Mouse (Mus musculus) limb, embryonic 12.5 days (tissue): Measurements from ENCODE around the gene Abhd14a. TPM values are rescaled to one million over a fixed set of nuclear protein-coding genes. Genes with fewer than 3 reads are reported as not detected.

Experiments
- ATAC-seq: fragments of 200-750 bp; cut with Nextera tagmentation; 2 replicates; pipeline ENCODE4 v1.8.0; 2017; ENCODE audit warnings: low read depth, moderate TSS enrichment; ENCODE audit not compliant: insufficient number of reproducible peaks, insufficient read depth, low FRiP score, low TSS enrichment
- H3K27ac ChIP-seq: fragments of 300-500 bp; sonication (generic); 2 replicates; pipeline ENCODE4 v1.5.1; 2016; ENCODE audit warnings: mild to moderate bottlenecking, moderate library complexity
- H3K27me3 ChIP-seq: fragments of 300-500 bp; sonication (generic); 2 replicates; pipeline ENCODE4 v1.6.1; 2016; ENCODE audit warnings: mild to moderate bottlenecking, moderate library complexity
- H3K36me3 ChIP-seq: fragments of 300-500 bp; sonication (generic); 2 replicates; pipeline ENCODE4 v1.6.1; 2016; ENCODE audit warnings: mild to moderate bottlenecking, moderate library complexity
- H3K4me1 ChIP-seq: fragments of 300-500 bp; sonication (generic); replicated peaks from 2 replicates; pipeline ENCODE4 v1.6.1; 2016
- H3K4me2 ChIP-seq: fragments of 300-500 bp; sonication (generic); 2 replicates; pipeline ENCODE4 v1.6.1; 2016; ENCODE audit warnings: mild to moderate bottlenecking, moderate library complexity
- H3K4me3 ChIP-seq: fragments of 300-500 bp; sonication (generic); replicated peaks from 2 replicates; pipeline ENCODE4 v1.5.1; 2016; ENCODE audit warnings: mild to moderate bottlenecking
- H3K9ac ChIP-seq: fragments of 300-500 bp; sonication (generic); replicated peaks from 2 replicates; pipeline ENCODE4 v1.6.1; 2016; ENCODE audit warnings: mild to moderate bottlenecking, moderate library complexity
- H3K9me3 ChIP-seq: fragments of 300-500 bp; sonication (generic); 2 replicates; pipeline ENCODE4 v1.6.1; 2016; ENCODE audit warnings: mild to moderate bottlenecking, moderate library complexity
- WGBS: fragments of 180-500 bp; shearing (Covaris S2); methylation state at CpG from one replicate; pipeline ENCODE4 v1.1.7; 2016; 5-methylcytosine and 5-hydroxymethylcytosine counted together
- polyA plus RNA-seq: library from polyadenylated mRNA; unstranded; fragments of >200 nt; fragmentation: Nextera tagmentation; extraction: Ambion mirVana; gene quantifications from 2 replicates; pipeline ENCODE4 v1.2.1, GENCODE M21; 2016

Gene Abhd14a
- polyA plus RNA-seq, 1 experiment from 2014 or later, result 56.0 TPM

GRCm38 (mm10) chr9:106410086-106410650 is 37.3 kb downstream of the Abhd14a start:
- Histone ChIP-seq H3K4me2 (no peak overlapping the region), H3K4me3 (no peak overlapping the region), H3K36me3 (no peaks in the 10 kb centered on the region), H3K27ac (0 out of 2 replicates have a peak overlapping the region, but pooled peaks have one; percentile 29), H3K4me1 (peaks cover 31% of the 10 kb centered on the region), H3K27me3 (no peaks in the 10 kb centered on the region), H3K9ac (no peak overlapping the region), H3K9me3 (peaks cover 6% of the 10 kb centered on the region)
- WGBS, result 34% methylated on average over 2 of the region's 2 CpGs
- ATAC-seq, result no peak

GRCm38 (mm10) chr9:106409096-106409495 is 38.4 kb downstream of the Abhd14a start:
- H3K9ac ChIP-seq, result no peak overlapping the region
- H3K4me2 ChIP-seq, result no peak overlapping the region
- ATAC-seq, result no peak
- no peak overlapping the region for H3K4me3 ChIP-seq
- H3K9me3 ChIP-seq, result peaks cover 6% of the 10 kb centered on the region
- peaks cover 34% of the 10 kb centered on the region for H3K4me1 ChIP-seq
- no peaks in the 10 kb centered on the region for H3K36me3 ChIP-seq
- 97% methylated on average over 4 of the region's 4 CpGs for WGBS
- H3K27me3 ChIP-seq, result no peaks in the 10 kb centered on the region
- H3K27ac ChIP-seq, result no peak overlapping the region

- Histone ChIP-seq H3K36me3 (no peaks in the 10 kb centered on the region), H3K9ac (no peak overlapping the region), H3K27me3 (no peaks in the 10 kb centered on the region), H3K4me2 (no peak overlapping the region), H3K4me1 (peaks cover 37% of the 10 kb centered on the region), H3K4me3 (no peak overlapping the region), H3K9me3 (peaks cover 6% of the 10 kb centered on the region), H3K27ac (no peak overlapping the region)
- no peak for ATAC-seq
- 57% methylated on average over 8 of the region's 8 CpGs for WGBS
Measured at GRCm38 (mm10) chr9:106406443-106407078, 40.9 kb downstream of the Abhd14a start.

GRCm38 (mm10) chr9:106405275-106405674 is 42.2 kb downstream of the Abhd14a start:
- no peak overlapping the region for H3K4me2 ChIP-seq
- no peaks in the 10 kb centered on the region for H3K27me3 ChIP-seq
- no peak for ATAC-seq
- peaks cover 6% of the 10 kb centered on the region for H3K9me3 ChIP-seq
- H3K4me1 ChIP-seq, result peaks cover 26% of the 10 kb centered on the region
- 15% methylated on average over 6 of the region's 6 CpGs for WGBS
- H3K4me3 ChIP-seq, result no peak overlapping the region
- H3K9ac ChIP-seq, result no peak overlapping the region; the same call in 1 of the 2 replicates
- H3K27ac ChIP-seq, result peak overlapping the region; percentile 45; the same call in 1 of the 2 replicates
- H3K36me3 ChIP-seq, result no peaks in the 10 kb centered on the region

GRCm38 (mm10) chr9:106402607-106403375 is 44.7 kb downstream of the Abhd14a start:
- Histone ChIP-seq H3K9ac (no peak overlapping the region), H3K27me3 (no peaks in the 10 kb centered on the region), H3K4me2 (no peak overlapping the region), H3K4me3 (no peak overlapping the region), H3K4me1 (peaks cover 26% of the 10 kb centered on the region), H3K9me3 (no peaks in the 10 kb centered on the region), H3K27ac (no peak overlapping the region), H3K36me3 (no peaks in the 10 kb centered on the region)
- WGBS, result 68% methylated on average over 16 of the region's 16 CpGs
- ATAC-seq, result no peak

- no peaks in the 10 kb centered on the region for H3K27me3 ChIP-seq
- no peak overlapping the region for H3K9ac ChIP-seq
- no peak overlapping the region for H3K27ac ChIP-seq
- H3K4me3 ChIP-seq, result no peak overlapping the region
- no peak overlapping the region for H3K4me2 ChIP-seq
- H3K36me3 ChIP-seq, result no peaks in the 10 kb centered on the region
- WGBS, result 79% methylated on average over 5 of the region's 5 CpGs
- ATAC-seq, result no peak
- peaks cover 26% of the 10 kb centered on the region for H3K4me1 ChIP-seq
- H3K9me3 ChIP-seq, result no peaks in the 10 kb centered on the region
Measured at GRCm38 (mm10) chr9:106402149-106402548, 45.3 kb downstream of the Abhd14a start.

GRCm38 (mm10) chr9:106399808-106400207 is 47.7 kb downstream of the Abhd14a start:
- no peak overlapping the region for H3K4me3 ChIP-seq
- no peak for ATAC-seq
- WGBS, result 60% methylated on average over 3 of the region's 3 CpGs
- no peak overlapping the region for H3K27ac ChIP-seq
- no peaks in the 10 kb centered on the region for H3K27me3 ChIP-seq
- H3K4me1 ChIP-seq, result peaks cover 18% of the 10 kb centered on the region
- H3K36me3 ChIP-seq, result no peaks in the 10 kb centered on the region
- no peak overlapping the region for H3K9ac ChIP-seq
- H3K4me2 ChIP-seq, result no peak overlapping the region
- H3K9me3 ChIP-seq, result no peaks in the 10 kb centered on the region

GRCm38 (mm10) chr9:106398667-106399311 is 48.7 kb downstream of the Abhd14a start:
- Histone ChIP-seq H3K4me2 (no peak overlapping the region), H3K27me3 (no peaks in the 10 kb centered on the region), H3K27ac (no peak overlapping the region), H3K9ac (no peak overlapping the region), H3K4me1 (peaks cover 24% of the 10 kb centered on the region), H3K4me3 (no peak overlapping the region), H3K9me3 (no peaks in the 10 kb centered on the region), H3K36me3 (no peaks in the 10 kb centered on the region)
- ATAC-seq, result no peak
- WGBS, result 71% methylated on average over 9 of the region's 9 CpGs

- Histone ChIP-seq H3K27me3 (no peaks in the 10 kb centered on the region), H3K4me3 (no peak overlapping the region), H3K36me3 (no peaks in the 10 kb centered on the region), H3K4me2 (no peak overlapping the region), H3K4me1 (peaks cover 21% of the 10 kb centered on the region), H3K9me3 (no peaks in the 10 kb centered on the region), H3K27ac (no peak overlapping the region), H3K9ac (no peak overlapping the region)
- WGBS, result 67% methylated on average over 4 of the region's 4 CpGs
- ATAC-seq, result no peak
Measured at GRCm38 (mm10) chr9:106397733-106398132, 49.7 kb downstream of the Abhd14a start.

GRCm38 (mm10) chr9:106394649-106395602 is 52.6 kb downstream of the Abhd14a start:
- peak overlapping the region; percentile 37 for H3K9ac ChIP-seq

More at GRCm38 (mm10) chr9:106394649-106395602, 52.6 kb downstream of the Abhd14a start:
- Histone ChIP-seq H3K4me3 (no peak overlapping the region), H3K36me3 (no peaks in the 10 kb centered on the region), H3K27ac (peak overlapping the region; percentile 4; the same call in 1 of the 2 replicates), H3K4me1 (peaks cover 30% of the 10 kb centered on the region), H3K27me3 (no peaks in the 10 kb centered on the region), H3K4me2 (no peak overlapping the region), H3K9me3 (no peaks in the 10 kb centered on the region)
- 57% methylated on average over 11 of the region's 11 CpGs for WGBS
- ATAC-seq, result no peak
